In the genomic region with DNA sequence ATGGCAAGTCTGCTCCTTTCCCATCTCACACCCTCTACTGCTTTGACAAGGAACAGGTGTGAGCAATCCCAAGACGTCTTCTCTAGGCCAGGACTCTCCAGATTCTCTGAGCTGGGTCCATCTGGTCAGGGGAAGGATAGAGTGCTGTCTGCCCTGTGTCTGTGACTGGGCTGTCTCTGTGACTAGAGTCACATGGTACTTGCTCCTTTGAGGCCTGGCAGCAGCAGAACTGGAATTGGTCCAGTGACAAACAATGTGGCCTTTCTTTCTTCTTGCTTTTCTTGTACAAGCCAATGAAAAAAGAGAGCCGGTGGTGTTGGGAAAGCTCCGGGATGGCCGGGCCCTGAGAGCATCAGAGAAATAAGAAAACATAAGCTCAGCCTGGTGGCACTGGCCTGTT, we compare ENCODE assay signal across 9 mouse cellular contexts. TPM values are rescaled to one million over a fixed set of nuclear protein-coding genes. Genes with fewer than 3 reads are reported as not detected.
DNase-seq lines count a peak whose midpoint lies in the region; ATAC-seq lines count a peak whose summit lies in the region.
"Had no signal": no experiment of that assay in that cellular context is flagged by ENCODE, and none has a peak within 500 bp of the region (broad histone marks: within the 10 kb centered on the region; RNA-seq: fewer than 3 reads in every experiment).

No protein-coding gene starts in this region.

- H3K9ac ChIP-seq in neural tube, embryonic 14.5 days (replicated peaks; ENCODE audit: low read depth, low read length): no peak overlapping the region

- H3K4me3 ChIP-seq in neural tube, embryonic 14.5 days (ENCODE audit: low read depth, low read length): no peak overlapping the region

- no peaks in the 10 kb centered on the region for H3K27me3 ChIP-seq in neural tube, embryonic 14.5 days (ENCODE audit: control insufficient read depth, insufficient read depth, low read length)

- peak; percentile 9 for DNase-seq in ovary, postnatal 14 days (ENCODE audit: low spot score)
- no peak for DNase-seq in ovary, postnatal 10 days (ENCODE audit: low spot score)
- DNase-seq in cerebellum, postnatal 14 days: peak; percentile 28 to 43
- peak; percentile 79 to 81 for DNase-seq in heart, adult 9 months (ENCODE audit: low spot score in 2 of 2)
- DNase-seq in layer of hippocampus, postnatal 10 days (ENCODE audit: low spot score in 2 of 2): peak; percentile 54 to 65
- DNase-seq in urinary bladder, adult 2 months (ENCODE audit: low spot score): no peak

- H3K9me3 ChIP-seq in neural tube, embryonic 14.5 days (ENCODE audit: control insufficient read depth, low read length): no peaks in the 10 kb centered on the region

- H3K4me1 ChIP-seq in neural tube, embryonic 14.5 days (ENCODE audit: control insufficient read depth, insufficient read depth, low read length): peaks cover 13% of the 10 kb centered on the region

- H3K27ac ChIP-seq in neural tube, embryonic 14.5 days (ENCODE audit: low read depth, low read length): peak overlapping the region; percentile 67; the same call in 1 of the 2 replicates
- H3K27ac ChIP-seq: kidney, postnatal 0 days had no signal

- WGBS in neural tube, embryonic 14.5 days: 35% methylated on average over 4 of the region's 4 CpGs

- no peak overlapping the region for H3K4me2 ChIP-seq in neural tube, embryonic 14.5 days (ENCODE audit: low read depth, low read length)

- H3K36me3 ChIP-seq in neural tube, embryonic 14.5 days (ENCODE audit: control insufficient read depth, insufficient read depth, low read length): no peaks in the 10 kb centered on the region

- peak; percentile 69 for ATAC-seq in neural tube, embryonic 14.5 days (ENCODE audit: low read depth)
- ATAC-seq in megakaryocyte progenitor cell, adult 5-6 weeks (replicated peaks; ENCODE audit: poor library complexity): no peak

RNA-seq across cellular contexts. Expression of gene Myrip, which starts 47.8 kb away (rescaled TPM):
- total RNA-seq in layer of hippocampus, postnatal 10 days (2021): 10 to 100 TPM; 42.8 to 45.5 TPM
- 5.2 and 6.3 TPM in 2 replicates for polyA plus RNA-seq in neural tube, embryonic 14.5 days (2014; fragmentation: Nextera tagmentation; extraction: Ambion mirVana)
- 0.35 TPM in 1 of 2 replicates, not detected in the other for total RNA-seq in megakaryocyte progenitor cell, adult 5-6 weeks (2015)
- 0.30 TPM in 1 of 2 replicates, not detected in the other for total RNA-seq in megakaryocyte progenitor cell, adult 5-6 weeks (2017)
- polyA plus RNA-seq in urinary bladder, adult 2 months (2012; rRNA removed): 2.0 and 3.6 TPM in 2 replicates

Comparison
In these comparisons a context has a peak if more than half of its experiments do, and no peak if none do; other contexts are left out.
1. DNase-seq: peak in ovary, postnatal 14 days (single experiment), cerebellum, postnatal 14 days (2 of 2), heart, adult 9 months (2 of 2) and layer of hippocampus, postnatal 10 days (2 of 2); none in ovary, postnatal 10 days (single experiment) and urinary bladder, adult 2 months (single experiment).
2. RNA of gene Myrip, which starts 47.8 kb away (total RNA-seq): 42.8 to 45.5 TPM in layer of hippocampus, postnatal 10 days; 0.30 to 0.35 TPM in megakaryocyte progenitor cell, adult 5-6 weeks; every median in the first group is over 10 times any median in the second.